Mouse (Mus musculus) lung, postnatal 36 days (tissue): ENCODE measurements around the gene Dnmt3l.
"Not testable (repeated sequence)": the region's sequence is repeated elsewhere in the genome, so short reads cannot be mapped to it uniquely, and the experiment has no call there.

Source experiments
- DNase-seq: peaks from one replicate; pipeline ENCODE4 v3.0.0; 2022; ENCODE audit warnings: mixed read lengths

The Dnmt3l gene

DNA sequence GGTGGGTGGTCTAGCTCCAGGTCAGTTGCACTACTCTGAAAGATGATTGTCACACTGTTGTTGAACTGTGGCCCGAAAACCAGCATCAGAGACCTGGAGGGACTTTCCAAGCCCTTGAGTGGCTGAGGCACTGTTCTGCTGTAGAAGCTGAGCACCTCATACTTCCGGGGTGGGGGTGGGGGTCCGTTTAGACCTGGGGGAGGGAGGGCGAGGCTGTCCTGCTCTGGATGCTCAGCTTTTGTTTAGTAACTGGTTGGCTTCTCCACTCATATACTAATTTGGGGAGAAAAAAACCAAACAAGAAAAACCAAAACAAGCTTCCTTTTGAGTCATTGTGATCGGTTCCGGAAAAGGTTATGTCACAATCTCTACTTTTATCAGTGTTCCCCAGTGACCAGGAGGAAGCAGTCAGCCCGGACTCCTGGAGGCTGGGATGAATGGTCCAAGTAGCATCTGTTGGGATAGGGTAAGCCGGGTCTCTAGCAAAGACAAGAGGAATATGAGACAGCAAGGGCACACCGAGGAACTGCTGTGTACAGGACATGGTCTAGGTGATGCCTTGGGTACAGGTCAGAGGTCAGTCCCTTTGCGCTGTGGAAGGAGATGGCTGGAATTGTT is 44.8 kb downstream of the Dnmt3l start:
- peak; percentile 23 for DNase-seq

DNA sequence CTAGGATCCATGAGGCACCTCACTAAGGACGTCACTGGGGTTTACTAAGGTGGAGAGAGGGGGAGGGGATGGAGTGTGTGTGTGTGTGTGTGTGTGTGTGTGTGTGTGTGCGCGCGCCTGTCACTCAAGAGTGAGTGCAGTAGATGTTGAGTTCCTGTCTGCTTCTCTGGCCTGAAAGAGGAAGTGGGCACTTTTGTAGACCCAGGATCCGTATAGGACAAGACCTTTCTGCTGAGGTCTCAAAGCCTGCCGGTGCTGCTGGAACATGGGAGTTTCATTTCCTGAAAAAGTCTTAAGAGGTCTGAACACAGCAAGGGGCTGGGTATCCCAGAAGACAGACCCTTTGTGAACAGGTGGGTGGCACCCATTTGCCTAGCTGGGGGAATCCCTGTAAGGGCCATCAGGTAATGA is 45.4 kb downstream of the Dnmt3l start:
- peak; percentile 59 for DNase-seq

DNA sequence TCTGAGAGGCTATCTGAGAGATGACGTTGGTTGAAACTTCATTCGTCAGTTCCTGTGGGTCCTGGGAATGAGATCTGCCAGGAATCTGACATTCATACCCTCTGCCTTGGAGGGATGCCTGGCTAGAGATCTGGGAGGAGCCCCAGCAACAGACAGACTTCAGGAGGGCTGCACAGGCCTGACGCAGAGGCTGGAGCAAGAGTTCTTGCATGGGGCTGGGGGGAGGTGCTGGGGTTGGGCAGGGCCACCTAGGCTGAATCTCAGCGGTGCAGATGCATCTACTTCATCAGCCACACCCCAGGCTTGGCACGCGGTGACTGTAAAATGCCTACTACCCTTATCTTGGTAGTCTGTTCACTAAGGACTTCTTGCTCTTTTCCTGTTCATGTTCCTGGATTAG is 48.5 kb downstream of the Dnmt3l start:
- peak; percentile 30 for DNase-seq

DNA sequence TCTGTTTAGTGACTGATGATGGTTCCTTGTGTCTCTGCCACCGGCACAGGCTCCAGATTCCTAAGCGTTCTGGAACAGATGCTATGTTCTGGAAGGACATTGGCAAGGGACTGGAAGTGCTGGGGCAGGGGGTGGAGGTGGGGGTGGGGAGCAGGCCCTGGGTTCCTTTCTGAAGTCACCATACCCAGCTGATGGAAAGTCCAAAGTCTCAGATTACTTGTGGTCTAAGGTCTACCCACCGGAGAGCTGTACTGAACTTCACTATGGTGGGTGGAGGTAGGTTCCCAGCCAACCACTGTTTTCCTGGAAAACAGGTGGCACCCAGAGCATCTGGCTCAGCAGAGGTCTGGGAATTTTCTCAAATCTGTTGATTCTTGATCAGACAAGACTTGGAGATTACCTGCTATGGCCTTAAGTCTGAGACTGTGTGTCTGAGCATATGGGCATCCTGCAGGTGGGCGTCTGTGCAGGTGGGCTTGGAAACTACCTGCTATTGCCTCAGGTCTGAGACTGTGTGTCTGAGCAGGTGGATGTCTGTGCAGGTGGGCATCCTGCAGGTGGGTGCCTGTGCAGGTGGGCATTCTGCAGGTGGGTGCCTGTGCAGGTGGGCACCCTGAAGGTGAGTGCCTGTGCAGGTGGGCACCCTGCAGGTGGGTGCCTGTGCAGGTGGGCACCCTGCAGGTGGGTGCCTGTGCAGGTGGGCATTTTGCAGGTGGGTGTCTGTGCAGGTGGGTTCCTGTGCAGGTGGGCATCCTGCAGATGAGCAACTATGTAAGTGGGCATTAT is 49.2 kb downstream of the Dnmt3l start:
- no peak for DNase-seq

DNA sequence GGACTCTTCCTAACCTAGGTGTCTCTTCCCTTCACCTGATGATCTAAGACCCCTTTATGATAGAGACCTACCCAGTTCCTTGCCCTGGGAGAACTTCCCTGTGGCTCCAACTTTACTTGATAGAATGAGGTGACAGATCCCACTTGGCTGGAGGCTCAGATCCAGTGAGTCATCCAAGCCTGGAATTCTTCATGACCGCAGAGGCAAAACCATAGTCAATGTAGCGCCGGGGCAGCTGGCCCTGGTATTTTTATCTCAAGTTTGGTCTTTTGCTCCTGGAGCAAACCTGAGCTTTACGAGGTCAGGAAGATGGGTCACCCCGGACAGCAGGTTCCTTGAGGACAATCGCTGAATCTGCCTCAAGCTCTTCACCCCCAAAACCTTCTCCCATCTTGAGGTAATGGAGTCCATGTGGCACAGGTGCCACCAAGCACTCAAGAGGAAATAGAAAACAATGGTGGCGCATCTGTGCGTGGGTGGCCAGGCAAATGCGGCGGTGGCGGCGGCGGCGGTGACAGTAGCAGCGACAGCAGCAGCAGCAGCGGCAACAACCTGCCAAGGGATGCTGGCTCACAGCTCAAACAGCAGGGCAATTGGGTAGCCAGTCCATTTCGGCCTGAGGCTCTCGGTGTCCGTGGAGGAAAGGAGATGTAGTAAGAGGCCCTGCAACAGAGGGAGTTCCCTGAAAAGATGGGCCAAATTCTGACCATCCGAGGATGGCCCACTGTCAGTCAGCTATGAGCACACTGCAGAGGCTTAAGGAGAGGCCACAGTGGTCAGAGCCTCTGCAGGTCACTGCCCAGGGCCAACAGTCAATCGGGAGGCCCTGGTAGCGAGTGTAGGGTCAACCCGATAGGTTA is 50.3 kb downstream of the Dnmt3l start:
- peak; percentile 35 for DNase-seq

DNA sequence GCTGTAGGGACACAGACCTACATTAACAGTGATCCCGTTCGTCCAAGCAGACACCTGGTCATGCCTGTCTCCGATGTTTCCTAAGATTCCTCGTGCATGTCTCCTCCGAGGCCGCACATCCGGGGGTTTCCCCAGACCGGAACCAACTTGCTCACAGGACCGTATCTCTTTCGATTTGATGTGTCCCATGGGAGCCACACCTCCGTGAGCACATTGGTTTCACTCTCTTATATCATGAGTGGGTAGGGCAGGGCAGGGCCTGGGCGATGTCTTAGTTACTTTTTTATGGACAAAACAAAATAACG is 50.9 kb downstream of the Dnmt3l start:
- peak; percentile 59 for DNase-seq

DNA sequence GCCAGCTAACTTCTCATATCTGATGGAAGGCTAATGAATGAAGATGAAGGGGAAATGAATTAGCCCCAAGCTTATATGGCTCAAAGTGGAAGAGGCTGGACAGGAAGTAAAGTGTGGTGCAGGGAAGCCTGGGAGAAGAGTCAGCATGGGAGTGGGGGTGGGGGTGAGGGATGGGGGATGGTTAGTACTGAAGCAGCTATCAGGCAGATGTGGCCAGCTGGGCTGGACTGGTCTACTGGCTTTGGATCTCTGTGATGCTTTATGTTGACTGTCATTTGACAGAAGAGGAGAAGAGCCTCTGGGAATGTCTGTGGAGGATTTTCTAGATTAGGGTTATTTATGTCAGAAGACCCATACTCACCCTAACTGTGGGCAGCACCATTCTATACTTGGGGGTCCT is 53.5 kb downstream of the Dnmt3l start:
- no peak for DNase-seq

DNA sequence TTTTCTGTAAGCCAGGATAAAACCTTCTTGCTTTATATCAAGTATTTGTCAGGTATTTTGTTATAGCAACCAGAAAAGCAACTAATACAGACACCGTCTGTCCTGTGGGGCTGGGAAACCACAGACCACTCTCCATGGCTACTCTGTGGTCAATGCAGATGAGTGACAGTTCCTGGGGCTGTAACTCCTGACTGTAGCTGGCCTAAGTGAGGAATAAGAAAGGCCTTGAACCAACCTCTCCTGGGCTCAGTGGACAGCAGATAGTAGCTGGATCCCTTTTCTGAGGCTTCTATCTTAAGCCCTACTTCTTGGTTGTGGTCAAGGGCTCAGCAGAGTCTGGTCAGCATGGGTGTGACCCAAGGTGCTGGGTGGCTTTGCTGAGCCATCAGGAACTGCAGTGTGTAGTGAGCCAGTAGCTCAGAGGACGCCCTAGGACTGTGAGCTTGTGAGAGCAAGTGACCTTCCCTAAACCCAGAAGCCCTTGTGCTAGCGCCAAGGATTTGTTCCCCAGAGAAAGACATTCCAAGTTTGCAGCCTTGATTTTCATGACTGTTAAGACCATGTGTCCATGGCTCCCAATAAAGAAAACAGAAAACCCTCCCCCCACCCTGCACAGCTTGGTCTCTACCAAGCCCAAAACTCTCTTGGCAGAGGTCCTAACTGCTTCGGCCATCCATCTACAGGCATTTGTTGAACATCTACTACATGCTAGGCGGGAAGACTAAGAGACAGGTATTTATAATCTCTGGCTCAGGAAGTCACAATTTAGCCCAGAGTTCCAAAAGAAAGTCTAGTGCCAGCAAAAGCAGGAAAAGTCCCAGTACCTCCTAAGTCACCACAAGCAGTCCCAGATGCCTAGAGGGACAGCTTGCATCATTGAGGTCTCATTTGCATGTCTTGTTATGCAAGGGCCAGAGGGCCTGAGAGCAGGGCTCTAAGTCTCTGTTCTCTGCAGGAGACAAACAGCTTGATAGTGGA is 54.5 kb downstream of the Dnmt3l start:
- DNase-seq = peak; percentile 61

DNA sequence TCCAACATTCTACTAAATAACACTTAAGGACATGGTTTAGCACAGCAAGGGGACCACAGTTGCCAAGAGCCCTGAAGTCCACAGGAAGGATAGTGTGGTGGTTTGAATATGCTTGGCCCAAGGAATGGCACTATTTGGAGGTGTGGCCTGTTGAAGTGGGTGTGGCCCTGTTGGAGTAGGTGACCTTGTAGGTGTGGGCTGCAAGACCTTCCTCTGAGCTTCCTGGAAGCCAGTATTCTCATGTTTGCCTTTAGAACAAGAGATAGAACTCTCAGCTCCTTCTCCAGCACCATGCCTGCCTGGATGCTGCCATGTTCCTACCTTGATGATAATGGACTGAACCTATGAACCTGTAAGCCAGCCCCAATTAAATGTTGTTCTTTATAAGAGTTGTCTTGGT is 58.1 kb downstream of the Dnmt3l start:
- DNase-seq = not testable (repeated sequence)

DNA sequence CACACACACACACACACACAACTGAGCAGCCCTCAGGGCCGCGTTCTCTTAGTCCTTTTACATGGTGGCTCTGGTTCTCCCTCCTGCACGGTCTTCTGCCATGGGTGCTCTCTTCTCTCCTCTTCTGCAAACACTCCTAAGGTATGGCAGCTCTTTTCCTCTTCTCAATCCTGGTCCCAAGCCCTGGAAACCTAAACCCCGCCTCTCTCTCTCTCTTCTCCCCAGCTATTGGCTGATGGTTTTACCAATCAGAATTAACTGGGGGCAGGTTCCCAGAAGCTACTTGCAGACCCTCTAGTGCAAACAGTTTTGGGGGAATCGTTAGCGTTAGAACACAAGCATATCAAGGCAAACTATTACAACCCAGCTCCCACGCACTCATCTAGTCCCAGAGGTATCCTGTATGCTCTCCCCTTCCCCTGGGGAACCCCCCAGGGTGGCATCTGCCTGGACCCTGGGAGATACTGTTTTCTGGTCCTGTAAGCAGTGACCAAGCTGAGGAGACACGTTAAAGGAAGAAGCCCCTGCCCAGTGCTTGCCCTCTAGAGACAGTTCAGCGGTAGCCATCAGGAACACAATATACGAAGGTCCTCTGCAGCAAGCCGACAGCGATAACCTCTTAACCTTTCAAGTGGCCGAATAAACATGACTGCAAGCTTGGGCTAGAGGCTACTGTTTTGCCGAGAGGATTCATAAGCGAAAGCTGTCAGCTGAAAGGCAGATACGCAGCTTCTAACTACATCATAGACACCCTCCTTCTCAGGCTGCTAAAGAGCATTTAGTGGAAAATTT is 59.4 kb downstream of the Dnmt3l start:
- peak; percentile 10 for DNase-seq

DNA sequence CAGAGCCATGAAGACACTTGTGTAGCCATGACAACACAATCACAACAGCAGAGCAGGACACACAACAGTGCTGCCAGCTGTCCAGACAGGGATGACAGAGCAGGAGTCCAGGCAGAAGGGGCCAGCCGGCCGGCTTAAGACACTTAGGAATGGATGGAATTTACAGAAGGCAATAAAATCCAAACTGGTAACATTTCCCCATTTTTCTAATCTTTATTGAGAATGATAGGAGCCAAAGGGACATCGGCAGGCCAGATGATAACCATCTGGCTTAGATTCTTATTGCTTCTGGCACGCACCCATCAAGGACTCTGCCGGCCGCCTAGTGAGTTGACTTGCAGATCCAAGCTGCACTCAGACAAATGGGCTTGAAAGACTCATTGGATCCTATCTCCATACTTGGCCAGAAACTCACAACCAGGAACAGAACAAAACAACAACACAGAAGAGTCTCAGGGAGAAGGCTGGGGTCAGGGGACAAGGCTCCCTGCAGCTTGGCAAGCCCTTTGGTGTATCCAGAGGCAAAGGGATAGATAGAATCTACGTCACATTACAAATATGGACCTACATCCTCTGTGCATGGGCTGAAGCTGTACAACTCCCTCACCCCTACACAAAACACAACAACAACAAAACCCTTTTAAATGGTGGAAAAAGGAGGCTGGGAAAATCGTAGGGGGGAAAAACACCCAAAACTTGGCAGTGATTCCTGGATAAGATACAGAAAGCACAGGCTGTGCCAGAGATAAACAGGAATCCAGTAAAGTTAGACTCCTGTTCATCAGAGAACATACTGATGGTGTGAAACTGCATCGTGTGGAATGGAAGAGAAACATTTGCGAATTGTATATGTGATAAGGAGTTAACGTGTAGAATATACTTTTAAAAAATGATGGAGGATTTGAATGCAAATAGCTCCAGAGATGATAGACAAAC is 63.1 kb downstream of the Dnmt3l start:
- DNase-seq = peak; percentile 63

DNA sequence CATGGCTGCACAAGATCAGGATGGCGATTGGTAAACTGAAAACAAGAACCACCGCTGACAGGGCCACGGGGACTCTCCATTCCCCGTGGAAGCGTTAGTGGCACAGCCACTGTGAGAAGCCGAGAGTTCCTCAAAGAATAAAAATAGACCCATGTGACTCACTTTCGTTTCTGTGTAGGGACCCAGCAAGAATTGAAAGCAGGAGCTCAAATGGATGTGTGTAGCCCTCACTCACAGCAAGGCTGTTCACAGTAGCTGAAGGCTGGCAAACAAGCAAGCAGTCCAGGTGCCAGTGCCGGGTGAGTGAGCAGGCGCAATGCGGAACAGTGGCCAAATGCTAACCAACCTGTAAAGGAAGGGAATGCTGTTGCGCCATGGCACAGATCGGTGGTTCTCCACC is 63.8 kb downstream of the Dnmt3l start:
- DNase-seq = peak; percentile 34
